Mouse (Mus musculus) testis, postnatal 14 days (tissue): ENCODE results near the gene Umad1.

Source experiments
- DNase-seq: peaks from one replicate; pipeline ENCODE4 v3.0.0; 2021; ENCODE audit warnings: low spot score

Gene Umad1

DNA sequence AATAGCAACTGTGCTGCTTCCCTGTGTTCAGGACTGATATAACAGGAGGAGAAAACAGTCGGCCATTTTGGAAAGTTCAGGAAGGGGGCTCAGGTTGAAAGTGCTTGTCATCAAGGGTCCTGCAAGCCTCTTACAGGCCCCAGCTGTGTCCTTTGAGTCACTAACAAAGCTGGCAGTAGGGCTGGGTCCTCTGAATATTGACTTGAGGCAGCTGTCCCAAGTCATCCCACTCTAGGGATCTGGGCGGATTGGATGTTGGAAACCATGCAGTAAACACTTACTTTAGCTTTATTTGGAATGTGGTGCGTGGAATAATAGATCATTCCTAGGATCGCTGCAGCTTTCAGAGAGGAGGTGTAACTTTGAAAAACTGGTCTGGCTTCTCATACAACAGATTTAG is 215.7 kb downstream of the Umad1 start:
- no peak for DNase-seq

DNA sequence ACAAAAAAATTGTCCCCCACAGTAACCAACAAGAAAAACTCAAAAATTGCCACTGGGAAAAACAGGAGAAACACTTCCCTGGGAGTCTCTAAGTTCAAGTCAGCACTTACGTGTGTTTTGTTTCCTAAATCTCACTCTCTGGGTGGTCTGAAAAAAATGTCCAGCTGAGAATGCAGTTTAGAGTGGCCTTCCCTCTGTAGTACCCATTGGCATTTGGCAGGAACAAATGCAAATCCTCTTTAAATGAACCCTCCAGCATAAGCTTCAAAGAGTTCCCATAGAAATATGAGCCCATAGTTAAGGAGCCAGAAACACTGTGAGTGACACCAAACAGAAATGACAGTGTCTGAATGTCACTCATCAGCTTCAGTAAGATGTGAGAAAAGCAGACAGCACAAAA is 220.1 kb downstream of the Umad1 start:
- DNase-seq = no peak

DNA sequence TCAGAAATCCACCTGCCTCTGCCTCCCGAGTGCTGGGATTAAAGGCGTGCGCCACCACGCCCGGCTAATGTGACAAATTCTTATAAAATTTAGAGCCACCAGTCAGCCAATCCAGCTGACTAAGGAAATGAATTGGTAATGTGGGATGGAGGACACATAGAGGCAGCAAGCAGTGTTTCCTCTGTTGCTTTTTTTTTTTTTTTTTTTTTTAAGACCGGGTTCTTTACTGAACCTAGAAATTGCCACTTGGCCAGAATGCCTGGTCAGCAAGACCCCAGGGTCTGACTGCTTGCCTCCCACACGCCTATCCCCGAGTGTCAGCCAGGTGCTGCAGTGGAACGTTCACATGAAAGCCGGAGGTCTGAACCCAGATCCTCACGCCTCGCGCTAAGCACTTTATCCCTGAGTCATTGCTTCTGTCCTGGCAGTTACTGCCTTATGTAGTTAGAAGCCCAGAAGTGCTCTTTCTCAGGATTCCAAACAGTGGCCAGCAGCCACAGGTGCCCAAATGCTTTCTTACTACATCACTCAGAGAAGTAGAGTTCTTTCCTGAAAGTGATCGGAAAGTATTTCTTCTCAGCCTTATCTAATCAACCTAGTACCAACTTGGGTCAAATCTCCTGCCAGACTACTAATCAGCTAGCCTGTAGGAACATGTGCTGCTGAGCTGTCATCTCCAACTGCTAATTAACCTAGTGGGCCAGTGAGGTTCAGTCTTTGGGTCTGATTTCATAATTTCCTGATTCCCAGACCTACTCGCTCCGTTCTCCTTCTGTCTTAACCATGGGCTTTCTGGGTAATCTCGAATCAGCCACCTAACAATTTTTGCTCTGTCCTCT is 225.6 kb downstream of the Umad1 start:
- no peak for DNase-seq

- DNase-seq = no peak
These were observed 226.5 kb downstream of the Umad1 start for GRCm38 (mm10) chr6:8485414-8486175.

GRCm38 (mm10) chr6:8486391-8487043 is 227.4 kb downstream of the Umad1 start:
- DNase-seq = no peak

DNA sequence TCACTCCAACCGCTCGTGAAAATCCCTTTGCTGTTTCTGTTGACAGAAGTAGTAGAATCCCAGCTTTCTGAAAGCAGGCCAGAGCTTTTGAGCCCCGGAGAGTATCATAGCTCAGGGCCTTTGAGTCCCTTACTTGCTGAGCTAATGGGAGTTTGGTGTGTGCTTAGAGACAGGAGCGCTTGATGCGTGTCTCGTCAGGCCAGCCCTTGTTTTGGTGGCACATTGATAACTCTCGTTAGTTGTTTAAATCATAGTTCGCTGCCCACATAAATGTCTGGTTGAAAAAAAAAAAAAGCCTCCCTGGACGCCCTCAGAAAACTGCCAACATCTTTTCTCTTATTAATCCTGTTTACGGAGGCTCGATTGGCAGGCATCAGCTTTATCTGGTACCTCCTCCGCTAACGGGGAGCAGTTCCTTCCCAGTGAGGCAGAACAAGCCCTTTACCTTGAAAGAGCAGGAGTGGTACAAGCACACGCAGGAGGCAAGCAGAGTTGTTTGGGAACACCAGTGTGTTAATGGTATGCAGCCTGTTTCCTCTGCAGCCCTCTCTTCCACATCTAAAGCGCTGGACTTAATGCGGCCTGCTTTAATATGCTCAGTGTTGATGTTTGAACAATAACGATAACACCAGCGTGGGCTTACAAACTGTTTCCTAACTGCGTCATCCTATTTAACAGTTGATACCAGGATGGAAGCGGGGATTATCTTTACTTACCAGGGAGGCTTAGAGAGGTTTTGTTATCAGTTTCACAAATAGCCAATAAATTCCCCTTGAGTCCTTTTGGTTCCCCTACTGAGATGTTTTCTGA is 228.2 kb downstream of the Umad1 start:
- DNase-seq = no peak

- DNase-seq = no peak
These were observed 229.2 kb downstream of the Umad1 start for GRCm38 (mm10) chr6:8488249-8488648.

GRCm38 (mm10) chr6:8489266-8489665 is 230.2 kb downstream of the Umad1 start:
- no peak for DNase-seq

DNA sequence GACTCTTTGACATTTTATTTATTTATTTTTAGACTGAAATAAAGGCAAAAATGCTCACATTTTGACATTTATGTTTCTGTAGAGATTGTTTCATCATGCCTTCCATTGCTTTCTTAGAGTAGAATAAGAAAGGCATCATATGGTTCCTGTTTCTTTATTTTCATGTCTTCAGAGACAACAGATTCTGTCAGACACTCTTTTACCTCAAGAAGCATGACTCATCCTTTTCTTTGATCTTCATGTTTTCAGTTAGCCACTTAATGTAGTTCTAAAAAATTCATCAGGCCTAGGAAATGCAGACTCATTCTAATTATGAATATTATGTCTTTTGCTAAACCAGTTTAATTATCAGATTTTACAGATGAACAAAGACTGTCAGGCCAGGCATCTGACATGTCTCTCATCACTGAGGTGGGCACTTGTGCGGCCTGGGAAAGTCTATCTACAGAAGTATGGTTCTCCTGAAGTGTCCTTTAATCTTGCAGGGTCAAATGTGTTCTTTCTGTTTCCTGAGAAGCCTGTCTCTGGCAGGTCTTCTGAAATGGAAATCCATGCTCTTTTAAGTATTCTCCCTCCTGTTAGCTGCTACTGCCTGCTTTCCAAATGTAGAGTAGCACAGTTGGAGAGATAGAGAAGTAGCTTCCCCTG is 231.0 kb downstream of the Umad1 start:
- no peak for DNase-seq

GRCm38 (mm10) chr6:8492248-8492647 is 233.2 kb downstream of the Umad1 start:
- DNase-seq = no peak

GRCm38 (mm10) chr6:8495109-8495826 is 236.2 kb downstream of the Umad1 start:
- DNase-seq = no peak

GRCm38 (mm10) chr6:8495827-8496222 is 236.7 kb downstream of the Umad1 start:
- no peak for DNase-seq

DNA sequence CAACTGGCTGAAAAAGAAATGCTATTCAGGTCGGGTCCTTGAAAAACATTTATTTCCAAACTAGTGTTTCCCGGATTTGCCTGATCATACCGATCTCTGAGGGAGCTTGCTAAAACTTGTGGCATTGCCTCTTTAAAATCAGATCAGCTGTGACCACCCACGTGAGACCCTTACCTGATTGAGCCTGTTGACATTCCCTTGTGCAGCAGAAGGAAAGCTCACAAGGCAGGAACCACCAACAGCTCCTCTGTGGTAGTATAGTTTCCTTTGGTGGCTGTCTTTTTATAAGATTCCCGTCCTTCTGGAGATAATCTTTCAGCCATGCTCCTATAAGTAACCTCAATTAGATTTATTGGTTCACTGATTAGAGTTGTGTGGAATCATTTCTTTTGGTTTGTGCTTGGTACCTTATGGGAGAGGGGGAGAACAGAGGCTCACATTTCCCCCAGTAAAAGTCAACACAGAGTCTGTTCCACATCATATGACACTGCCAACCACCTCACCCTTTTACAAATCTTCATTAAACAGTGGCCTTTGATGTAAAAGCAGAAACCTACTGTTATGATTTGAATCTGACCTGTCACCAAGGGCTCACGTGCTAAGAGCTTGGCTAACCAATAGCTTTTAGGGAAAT is 238.3 kb downstream of the Umad1 start:
- no peak for DNase-seq

DNA sequence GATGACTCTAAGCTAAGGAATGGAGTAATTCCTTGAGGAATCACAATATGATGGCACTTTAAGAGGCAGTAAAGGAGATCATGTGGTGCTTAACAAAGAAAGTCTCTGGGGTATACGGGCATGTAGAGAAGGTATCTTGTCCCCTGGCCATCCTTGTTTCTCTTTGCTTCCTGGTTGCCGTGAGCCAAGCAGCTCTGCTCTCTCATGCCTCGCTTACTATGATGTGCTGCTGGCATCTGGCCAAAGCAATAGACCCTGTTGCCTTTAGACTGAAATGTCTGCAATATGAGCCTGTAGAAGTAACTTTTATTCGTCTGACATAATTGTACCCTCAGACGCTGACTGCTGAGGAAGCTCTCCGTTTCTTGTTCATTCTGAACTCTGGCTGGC is 238.8 kb downstream of the Umad1 start:
- no peak for DNase-seq

GRCm38 (mm10) chr6:8498961-8499360 is 239.9 kb downstream of the Umad1 start:
- DNase-seq = no peak

DNA sequence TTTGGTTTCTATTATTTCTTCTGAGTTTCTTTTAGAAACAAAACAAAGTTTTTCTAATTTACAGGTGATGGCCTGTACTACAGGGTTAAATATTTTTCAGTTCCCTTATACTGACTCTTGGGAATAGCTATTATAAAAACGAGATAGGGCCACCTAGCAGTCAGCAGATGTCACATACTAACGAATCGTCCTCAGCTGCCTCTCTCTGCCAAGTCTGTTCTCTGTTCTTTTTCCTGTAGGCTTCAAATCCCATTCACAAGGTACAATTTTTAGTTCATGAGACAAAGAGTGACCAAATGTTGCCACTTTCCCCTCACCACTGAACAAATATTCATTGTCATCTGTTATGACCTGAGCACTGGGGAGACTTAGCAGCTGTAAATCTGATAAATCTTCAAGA is 244.9 kb downstream of the Umad1 start:
- no peak for DNase-seq

DNA sequence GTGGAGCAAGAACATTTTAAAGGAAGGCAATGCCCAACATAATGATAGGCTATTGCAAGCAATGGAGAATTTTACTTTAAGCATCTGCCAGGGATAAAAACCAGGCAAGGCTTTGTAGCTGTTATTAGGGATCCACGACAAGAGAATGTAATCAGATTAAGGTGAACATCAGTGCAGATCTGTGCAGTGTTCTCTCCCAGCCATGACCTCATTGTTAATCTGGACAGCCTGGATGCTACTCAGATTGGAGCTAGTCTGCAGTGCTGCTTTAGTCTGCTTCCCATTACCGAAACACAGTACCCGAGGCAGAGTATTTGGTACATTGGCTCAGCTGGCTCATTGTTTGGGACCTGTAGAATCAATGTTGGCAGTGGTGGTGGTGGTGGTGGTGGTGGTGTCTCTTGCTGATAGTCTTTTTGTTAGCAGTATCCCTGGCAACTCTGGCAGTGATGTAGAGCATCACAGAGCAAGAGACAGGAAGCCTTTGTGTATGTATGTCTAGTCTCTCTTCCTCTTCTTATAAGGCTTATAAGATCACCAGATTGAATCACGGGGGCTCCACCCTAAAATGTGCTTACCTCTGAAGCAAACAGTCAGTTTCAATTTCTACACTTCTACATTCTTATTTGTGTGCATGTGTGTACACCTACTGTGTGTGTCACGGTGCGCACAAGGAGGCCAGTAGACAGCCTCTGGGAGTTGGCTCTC is 245.6 kb downstream of the Umad1 start:
- DNase-seq = no peak

- DNase-seq = no peak
These were observed 247.5 kb downstream of the Umad1 start for GRCm38 (mm10) chr6:8506631-8507030.
